ENCODE assay signal across 1 mouse cellular context in genomic region chr1:172309699-172310398, GRCm38 (mm10).
A peak's percentile ranks its signal among the peaks of the same experiment; 100 is the strongest.
TF ChIP-seq lines count a peak whose summit lies in the region.

No protein-coding gene starts in this region.

TF ChIP-seq in C2C12, 6 proteins besides CTCF, POLR2A, EP300 and RAD21:
- TF ChIP-seq FOSL1 (IDR thresholded peaks at IDR 0.05; ENCODE audit: insufficient read depth, low read length, poor library complexity, severe bottlenecking): no peak
- TF ChIP-seq MAX (IDR thresholded peaks at IDR 0.05): peak; percentile 99
- peak; percentile 16 for TF ChIP-seq MYOD1 (IDR thresholded peaks at IDR 0.05; ENCODE audit: control insufficient read depth, insufficient read length, low read depth)
- TF ChIP-seq MYOG (IDR thresholded peaks at IDR 0.05; ENCODE audit: control insufficient read depth, extremely low read depth, insufficient read length): no peak
- TF ChIP-seq USF1 (IDR thresholded peaks at IDR 0.05; ENCODE audit: low read depth): no peak
- no peak for TF ChIP-seq CEBPB (IDR thresholded peaks at IDR 0.05; ENCODE audit: low read depth)
TF ChIP-seq in C2C12: peak in this region for 2.
